Mouse (Mus musculus) cerebellum, postnatal 36 days (tissue): ENCODE data around the gene Gbp5.

Experiments
- DNase-seq, 2 experiments: peaks; one replicate each; pipeline ENCODE4 v3.0.0; 2021 to 2022; ENCODE audit warnings: mixed read lengths in 2 of 2

Gene Gbp5

GRCm38 (mm10) chr3:142493536-142494061 lies at the start of gene Gbp5:
Gene Gbp5, plus strand, starts transcription at chr3:142493978.
- no peak for DNase-seq

- DNase-seq = no peak
Measured at GRCm38 (mm10) chr3:142454198-142454597, 39.6 kb upstream of the Gbp5 start.

GRCm38 (mm10) chr3:142459241-142459640 lies 34.5 kb upstream of the Gbp5 start:
- DNase-seq = no peak

GRCm38 (mm10) chr3:142462764-142463751 lies 30.7 kb upstream of the Gbp5 start:
- no peak for DNase-seq

- DNase-seq = no peak
Measured at GRCm38 (mm10) chr3:142474349-142474983, 19.3 kb upstream of the Gbp5 start.

- peak; percentile 45 to 54 for DNase-seq
Measured at GRCm38 (mm10) chr3:142475913-142476312, 17.9 kb upstream of the Gbp5 start.

- DNase-seq = no peak
Measured at GRCm38 (mm10) chr3:142477866-142478265, 15.9 kb upstream of the Gbp5 start.

GRCm38 (mm10) chr3:142478360-142478759 lies 15.4 kb upstream of the Gbp5 start:
- DNase-seq = no peak

GRCm38 (mm10) chr3:142490465-142490864 lies 3.3 kb upstream of the Gbp5 start:
- DNase-seq = peak; percentile 66 to 77

- no peak for DNase-seq
Measured at GRCm38 (mm10) chr3:142495146-142495655, 1.4 kb downstream of the Gbp5 start.

GRCm38 (mm10) chr3:142496113-142497101 lies 2.6 kb downstream of the Gbp5 start:
- DNase-seq = no peak

GRCm38 (mm10) chr3:142497123-142497841 lies 3.5 kb downstream of the Gbp5 start:
- DNase-seq = no peak

- DNase-seq = peak; percentile 55 to 70
Measured at GRCm38 (mm10) chr3:142498941-142499340, 5.2 kb downstream of the Gbp5 start.

- DNase-seq = no peak
Measured at GRCm38 (mm10) chr3:142528116-142528515, 34.3 kb downstream of the Gbp5 start.

- DNase-seq = no peak
Measured at GRCm38 (mm10) chr3:142529597-142529996, 35.8 kb downstream of the Gbp5 start.

GRCm38 (mm10) chr3:142530087-142530953 lies 36.5 kb downstream of the Gbp5 start, which contains the start of gene Gbp7:
Gene Gbp7, plus strand, starts transcription at chr3:142530342.
- DNase-seq = peak; percentile 3 to 5

GRCm38 (mm10) chr3:142531595-142531994 lies 37.8 kb downstream of the Gbp5 start:
- DNase-seq = no peak

- no peak for DNase-seq
Measured at GRCm38 (mm10) chr3:142533185-142533584, 39.4 kb downstream of the Gbp5 start.

- DNase-seq = no peak
Measured at GRCm38 (mm10) chr3:142535667-142536066, 41.9 kb downstream of the Gbp5 start.

- no peak for DNase-seq
Measured at GRCm38 (mm10) chr3:142541391-142541790, 47.6 kb downstream of the Gbp5 start.
